Mouse (Mus musculus) neural tube, embryonic 15.5 days (tissue): ENCODE measurements at regions not wholly inside any gene's neighbourhood (a gene's known extent, or its start where the extent isn't known, plus 50 kb on each side); places are given as distances from the start of the nearest gene placed in this dataset.

Experiments
- ATAC-seq: fragments of 200-750 bp; cut with Nextera tagmentation; 2 replicates; pipeline ENCODE4 v1.8.0; 2017; ENCODE audit warnings: mild to moderate bottlenecking, moderate TSS enrichment, moderate library complexity; ENCODE audit not compliant: low FRiP score
- H3K27ac ChIP-seq: fragments of 300-500 bp; sonication (generic); replicated peaks from 2 replicates; pipeline ENCODE4 v1.5.1; 2015; ENCODE audit warnings: mild to moderate bottlenecking, inconsistent platforms
- H3K27me3 ChIP-seq: fragments of 300-500 bp; sonication (generic); replicated peaks from 2 replicates; pipeline ENCODE4 v1.6.1; 2015; ENCODE audit warnings: inconsistent platforms
- H3K36me3 ChIP-seq: fragments of 300-500 bp; sonication (generic); 2 replicates; pipeline ENCODE4 v1.6.1; 2015; ENCODE audit warnings: inconsistent platforms
- H3K4me1 ChIP-seq: fragments of 300-500 bp; sonication (generic); 2 replicates; pipeline ENCODE4 v1.6.1; 2015; ENCODE audit warnings: inconsistent platforms
- H3K4me2 ChIP-seq: fragments of 300-500 bp; sonication (generic); 2 replicates; pipeline ENCODE4 v1.6.1; 2015; ENCODE audit warnings: inconsistent platforms, mild to moderate bottlenecking, moderate library complexity
- H3K4me3 ChIP-seq: fragments of 300-500 bp; sonication (generic); replicated peaks from 2 replicates; pipeline ENCODE4 v1.5.1; 2015; ENCODE audit warnings: mild to moderate bottlenecking, inconsistent platforms
- H3K9ac ChIP-seq: fragments of 300-500 bp; sonication (generic); replicated peaks from 2 replicates; pipeline ENCODE4 v1.6.1; 2015; ENCODE audit warnings: mild to moderate bottlenecking, inconsistent platforms
- H3K9me3 ChIP-seq: fragments of 300-500 bp; sonication (generic); replicated peaks from 2 replicates; pipeline ENCODE4 v1.6.1; 2016; ENCODE audit warnings: inconsistent platforms
- WGBS: fragments of 180-500 bp; shearing (Covaris S2); methylation state at CpG from one replicate; pipeline ENCODE4 v1.1.7; 2015; ENCODE audit warnings: mixed read lengths; 5-methylcytosine and 5-hydroxymethylcytosine counted together

DNA sequence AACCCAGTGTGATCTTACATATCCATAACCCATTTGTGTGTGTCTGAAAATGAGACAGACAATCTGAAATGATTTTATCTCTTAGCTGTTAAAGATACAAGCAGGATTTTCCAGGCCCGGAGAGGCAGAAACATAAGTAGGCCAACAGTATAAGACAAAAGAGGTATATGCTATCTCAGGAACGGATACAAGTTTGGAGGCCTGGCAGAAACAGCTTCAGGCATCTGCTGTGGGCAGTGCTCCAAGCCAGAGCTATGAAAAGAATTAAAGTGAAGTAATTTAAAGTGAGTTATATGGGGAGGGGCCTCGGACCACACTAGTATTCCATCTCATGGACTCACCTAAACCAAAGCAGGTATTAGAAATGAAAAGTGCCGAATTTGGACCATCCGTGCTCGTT, 118.8 kb upstream of the Fn1 start:
- Histone ChIP-seq H3K27me3 (no peaks in the 10 kb centered on the region), H3K9ac (no peak overlapping the region), H3K36me3 (no peaks in the 10 kb centered on the region), H3K27ac (no peak overlapping the region), H3K9me3 (no peaks in the 10 kb centered on the region), H3K4me2 (no peak overlapping the region), H3K4me3 (no peak overlapping the region), H3K4me1 (no peaks in the 10 kb centered on the region)
- ATAC-seq = no peak
- 94% methylated on average over 6 of the region's 6 CpGs for WGBS

DNA sequence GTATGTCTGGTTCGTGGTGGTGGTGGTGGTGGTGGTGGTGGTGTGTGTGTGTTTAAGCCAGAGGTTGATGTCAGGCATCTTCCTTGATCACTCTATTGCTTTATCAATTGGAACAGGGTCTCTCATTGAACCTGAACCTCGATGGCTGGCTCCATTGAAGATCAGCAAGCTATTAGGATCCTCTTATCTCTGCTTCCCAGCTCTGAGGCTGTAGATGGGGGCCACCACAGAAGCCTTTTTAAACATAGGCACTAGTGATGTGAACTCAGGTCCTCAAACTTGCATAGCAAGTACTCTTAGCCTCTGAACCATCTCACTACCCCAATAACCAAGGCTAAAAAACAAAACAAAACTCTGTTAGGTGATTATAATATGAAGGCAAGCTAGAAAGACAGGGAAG, 116.6 kb upstream of the Fn1 start:
- Histone ChIP-seq H3K27me3 (no peaks in the 10 kb centered on the region), H3K4me1 (no peaks in the 10 kb centered on the region), H3K9me3 (no peaks in the 10 kb centered on the region), H3K27ac (no peak overlapping the region), H3K9ac (no peak overlapping the region), H3K4me3 (no peak overlapping the region), H3K4me2 (no peak overlapping the region), H3K36me3 (no peaks in the 10 kb centered on the region)
- no peak for ATAC-seq
- WGBS = 82% methylated on average over 2 of the region's 2 CpGs

DNA sequence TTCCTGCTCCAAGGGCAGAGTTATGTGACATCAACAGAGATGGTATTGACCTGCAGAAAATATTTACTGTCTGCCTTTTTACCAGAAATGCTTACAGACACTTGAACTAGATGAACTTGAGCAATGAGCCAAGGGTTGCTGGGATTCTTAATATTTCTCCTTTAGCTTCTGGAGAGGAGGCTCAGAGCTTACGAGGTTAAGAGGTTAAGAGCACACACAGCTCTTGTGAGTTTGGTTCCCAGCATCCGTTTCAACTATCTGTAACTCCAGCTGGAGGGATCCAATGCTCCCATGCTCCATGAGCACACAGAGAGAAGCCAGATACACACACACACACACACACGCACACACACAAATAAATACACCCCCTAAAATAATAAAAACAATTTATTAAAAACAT, 114.7 kb upstream of the Fn1 start:
- H3K27me3 ChIP-seq = no peaks in the 10 kb centered on the region
- 86% methylated on average over 3 of the region's 3 CpGs for WGBS
- no peak overlapping the region for H3K27ac ChIP-seq
- H3K4me2 ChIP-seq = no peak overlapping the region
- H3K4me3 ChIP-seq = no peak overlapping the region
- no peaks in the 10 kb centered on the region for H3K9me3 ChIP-seq
- no peaks in the 10 kb centered on the region for H3K4me1 ChIP-seq
- no peak for ATAC-seq
- H3K9ac ChIP-seq = no peak overlapping the region
- no peaks in the 10 kb centered on the region for H3K36me3 ChIP-seq

DNA sequence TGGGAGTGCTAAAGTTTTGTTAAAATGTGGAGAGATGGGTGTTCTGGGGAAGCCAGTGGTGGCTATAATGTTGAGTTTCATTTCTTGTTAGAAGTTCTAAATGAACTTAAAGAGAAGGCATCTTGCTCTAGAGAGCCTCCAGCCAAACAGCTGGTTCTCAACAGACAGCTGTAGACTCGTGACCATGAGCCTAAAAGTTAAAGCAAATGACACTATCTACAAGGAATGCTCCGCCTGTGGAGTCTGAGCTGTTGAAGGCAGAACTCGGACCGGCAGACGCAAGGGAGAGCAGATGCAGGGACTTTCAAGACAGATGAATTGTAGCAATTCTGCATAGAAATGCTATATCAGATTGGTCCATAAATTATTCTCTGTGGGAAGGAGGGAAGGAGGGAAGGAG, 114.1 kb upstream of the Fn1 start:
- Histone ChIP-seq H3K9ac (no peak overlapping the region), H3K36me3 (no peaks in the 10 kb centered on the region), H3K27ac (no peak overlapping the region), H3K4me2 (no peak overlapping the region), H3K4me1 (no peaks in the 10 kb centered on the region), H3K27me3 (no peaks in the 10 kb centered on the region), H3K4me3 (no peak overlapping the region), H3K9me3 (no peaks in the 10 kb centered on the region)
- ATAC-seq = no peak
- WGBS = 80% methylated on average over 5 of the region's 5 CpGs

DNA sequence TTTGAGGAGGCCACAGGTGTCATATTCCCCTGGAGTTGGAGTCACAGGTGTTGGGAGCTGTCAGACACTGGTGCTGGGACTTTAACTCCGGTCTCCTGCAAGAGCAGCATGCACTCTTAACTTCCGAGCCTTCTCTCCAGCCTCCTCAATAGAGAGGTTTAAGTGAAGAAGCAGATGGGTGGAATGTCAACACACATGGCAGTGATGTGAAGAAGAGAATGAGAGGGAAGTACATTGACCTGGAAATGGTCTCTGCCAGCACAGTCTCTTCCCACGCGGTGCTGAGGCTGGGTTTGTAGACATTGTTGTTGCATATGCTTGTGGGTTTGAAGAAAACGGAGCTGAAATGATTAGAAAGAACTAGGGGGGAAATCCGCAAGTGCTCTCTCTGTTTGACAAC, 112.0 kb upstream of the Fn1 start:
- H3K4me2 ChIP-seq = no peak overlapping the region
- no peak overlapping the region for H3K27ac ChIP-seq
- H3K9me3 ChIP-seq = no peaks in the 10 kb centered on the region
- H3K36me3 ChIP-seq = no peaks in the 10 kb centered on the region
- no peak overlapping the region for H3K9ac ChIP-seq
- no peaks in the 10 kb centered on the region for H3K27me3 ChIP-seq
- H3K4me1 ChIP-seq = no peaks in the 10 kb centered on the region
- no peak overlapping the region for H3K4me3 ChIP-seq
- WGBS = 86% methylated on average over 6 of the region's 6 CpGs
- ATAC-seq = no peak

DNA sequence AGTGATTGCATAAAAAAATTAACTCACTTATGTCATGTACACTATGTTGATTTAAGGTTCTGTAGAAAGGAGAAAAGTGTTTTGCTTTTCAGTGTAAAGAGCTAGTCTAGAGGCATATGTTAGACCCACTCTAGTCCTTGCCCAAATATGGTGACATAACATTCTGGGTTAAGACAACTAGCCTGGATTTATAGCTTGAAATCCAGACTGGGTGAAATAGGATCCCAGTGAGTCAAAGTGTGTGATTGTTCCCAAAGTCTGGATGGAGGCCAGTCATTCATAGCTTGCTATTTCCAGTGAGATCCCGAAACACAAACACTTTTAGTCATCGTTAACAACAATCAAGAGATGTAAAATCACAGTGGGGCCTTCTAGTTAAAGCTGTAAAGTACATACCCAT, 110.5 kb upstream of the Fn1 start:
- no peak overlapping the region for H3K4me2 ChIP-seq
- H3K27me3 ChIP-seq = no peaks in the 10 kb centered on the region
- H3K4me3 ChIP-seq = no peak overlapping the region
- H3K9me3 ChIP-seq = no peaks in the 10 kb centered on the region
- H3K9ac ChIP-seq = no peak overlapping the region
- ATAC-seq = no peak
- H3K4me1 ChIP-seq = no peaks in the 10 kb centered on the region
- no peaks in the 10 kb centered on the region for H3K36me3 ChIP-seq
- no peak overlapping the region for H3K27ac ChIP-seq
- 41% methylated on average over 2 of the region's 2 CpGs for WGBS

DNA sequence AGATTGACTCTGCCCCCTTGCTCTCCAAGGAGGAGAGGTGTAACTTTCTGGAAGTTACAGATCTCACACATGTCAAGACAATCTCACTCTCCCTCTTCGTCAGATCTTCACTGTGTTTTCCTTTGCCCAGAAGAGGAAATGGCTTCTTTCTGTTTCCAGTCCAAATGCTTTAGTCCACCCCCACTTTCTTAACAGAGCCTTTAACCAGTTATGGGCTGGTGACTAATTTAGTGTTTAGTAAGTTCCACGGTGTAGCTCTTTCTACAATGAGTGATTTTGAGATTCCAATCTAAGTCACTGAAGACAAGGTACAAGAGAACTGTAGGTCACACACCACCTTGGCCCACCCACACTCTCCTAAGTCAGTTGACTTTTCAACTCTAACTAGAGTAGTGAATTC, 107.3 kb upstream of the Fn1 start:
- H3K4me3 ChIP-seq = no peak overlapping the region
- no peak overlapping the region for H3K27ac ChIP-seq
- H3K27me3 ChIP-seq = no peaks in the 10 kb centered on the region
- no peak for ATAC-seq
- 82% methylated on average over 2 of the region's 2 CpGs for WGBS
- no peaks in the 10 kb centered on the region for H3K4me1 ChIP-seq
- no peaks in the 10 kb centered on the region for H3K9me3 ChIP-seq
- no peak overlapping the region for H3K9ac ChIP-seq
- no peaks in the 10 kb centered on the region for H3K36me3 ChIP-seq
- H3K4me2 ChIP-seq = no peak overlapping the region

DNA sequence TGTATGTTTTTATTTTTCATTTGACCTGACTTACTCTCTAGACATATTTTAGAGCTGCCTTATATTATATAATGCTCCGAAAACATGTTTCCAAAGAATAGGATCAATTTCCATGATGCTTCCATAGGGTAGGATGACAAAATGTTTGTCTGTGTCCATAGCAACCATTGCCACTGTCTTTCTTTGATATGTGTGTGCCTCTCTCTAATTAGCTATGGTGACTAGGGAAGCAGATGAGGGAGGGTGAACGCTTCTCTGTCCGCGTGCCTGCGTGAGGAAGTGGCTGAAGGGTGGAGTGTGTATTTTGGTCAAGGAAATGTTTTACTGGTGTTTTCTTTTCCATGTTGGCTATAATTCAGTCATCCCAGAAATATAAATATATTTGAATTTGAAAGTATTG, 104.2 kb upstream of the Fn1 start:
- 62% methylated on average over 5 of the region's 5 CpGs for WGBS

DNA sequence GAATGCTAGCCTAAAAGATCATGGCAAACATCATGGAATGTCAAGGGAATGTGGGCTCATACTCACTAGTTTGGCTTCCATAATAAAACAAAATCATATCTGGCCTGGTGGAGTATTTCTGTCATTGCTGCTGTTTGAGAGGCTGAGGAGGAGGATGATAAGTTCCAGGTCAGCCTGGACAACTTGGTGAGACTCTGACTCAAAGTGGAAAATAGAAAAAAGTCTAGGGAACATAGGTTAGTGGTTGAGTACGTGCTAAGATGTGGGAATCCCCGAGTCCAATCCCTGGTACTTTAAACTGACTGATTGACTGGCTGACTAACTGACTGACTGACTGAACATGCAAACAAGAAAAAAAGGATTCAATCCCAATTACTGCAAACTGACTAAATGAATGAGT, 103.2 kb upstream of the Fn1 start:
- ATAC-seq = no peak
- Histone ChIP-seq H3K36me3 (no peaks in the 10 kb centered on the region), H3K9ac (no peak overlapping the region), H3K27ac (no peak overlapping the region), H3K4me2 (no peak overlapping the region), H3K27me3 (no peaks in the 10 kb centered on the region), H3K4me1 (no peaks in the 10 kb centered on the region), H3K4me3 (no peak overlapping the region), H3K9me3 (no peaks in the 10 kb centered on the region; the same call in 1 of the 2 replicates)
- WGBS = 95% methylated on average over 2 of the region's 2 CpGs

More for the DNA sequence above, 104.2 kb upstream of the Fn1 start:
- no peak for ATAC-seq
- Histone ChIP-seq H3K4me2 (no peak overlapping the region), H3K9ac (no peak overlapping the region), H3K27me3 (no peaks in the 10 kb centered on the region), H3K36me3 (no peaks in the 10 kb centered on the region), H3K27ac (no peak overlapping the region), H3K4me1 (no peaks in the 10 kb centered on the region), H3K9me3 (no peaks in the 10 kb centered on the region; the same call in 1 of the 2 replicates), H3K4me3 (no peak overlapping the region)

GRCm38 (mm10) chr1:71755435-71755834, 102.4 kb upstream of the Fn1 start:
- no peak overlapping the region for H3K27ac ChIP-seq
- no peaks in the 10 kb centered on the region for H3K27me3 ChIP-seq
- H3K4me2 ChIP-seq = no peak overlapping the region
- H3K9me3 ChIP-seq = no peaks in the 10 kb centered on the region; the same call in 1 of the 2 replicates
- no peak overlapping the region for H3K9ac ChIP-seq
- 76% methylated on average over 9 of the region's 9 CpGs for WGBS
- H3K36me3 ChIP-seq = no peaks in the 10 kb centered on the region
- H3K4me3 ChIP-seq = no peak overlapping the region
- ATAC-seq = no peak
- H3K4me1 ChIP-seq = no peaks in the 10 kb centered on the region

DNA sequence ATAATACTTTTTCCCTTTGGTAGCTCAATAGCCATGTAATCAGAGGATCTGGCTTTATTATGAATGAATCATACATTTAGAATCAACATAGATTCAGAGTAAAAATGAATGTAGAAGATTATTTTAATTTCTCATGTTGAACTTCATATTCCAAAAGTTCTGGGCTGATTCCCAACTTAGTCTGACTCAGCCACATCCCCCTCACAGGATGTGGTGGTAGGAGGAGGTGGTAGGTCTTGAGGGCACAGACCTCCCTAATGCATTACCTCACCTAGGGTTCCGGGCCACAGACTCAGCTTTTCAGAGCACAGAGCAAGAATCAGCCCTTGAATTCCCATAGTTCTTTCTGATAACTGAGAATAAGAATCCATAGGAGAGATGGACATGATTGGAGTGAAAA, 99.4 kb upstream of the Fn1 start:
- WGBS = 89% methylated on average over 1 of the region's 1 CpGs
- no peaks in the 10 kb centered on the region; the same call in 1 of the 2 replicates for H3K9me3 ChIP-seq
- no peak overlapping the region for H3K27ac ChIP-seq
- no peak overlapping the region for H3K4me2 ChIP-seq
- no peak for ATAC-seq
- no peaks in the 10 kb centered on the region for H3K27me3 ChIP-seq
- H3K9ac ChIP-seq = no peak overlapping the region
- no peaks in the 10 kb centered on the region for H3K36me3 ChIP-seq
- no peak overlapping the region for H3K4me3 ChIP-seq
- no peaks in the 10 kb centered on the region for H3K4me1 ChIP-seq

DNA sequence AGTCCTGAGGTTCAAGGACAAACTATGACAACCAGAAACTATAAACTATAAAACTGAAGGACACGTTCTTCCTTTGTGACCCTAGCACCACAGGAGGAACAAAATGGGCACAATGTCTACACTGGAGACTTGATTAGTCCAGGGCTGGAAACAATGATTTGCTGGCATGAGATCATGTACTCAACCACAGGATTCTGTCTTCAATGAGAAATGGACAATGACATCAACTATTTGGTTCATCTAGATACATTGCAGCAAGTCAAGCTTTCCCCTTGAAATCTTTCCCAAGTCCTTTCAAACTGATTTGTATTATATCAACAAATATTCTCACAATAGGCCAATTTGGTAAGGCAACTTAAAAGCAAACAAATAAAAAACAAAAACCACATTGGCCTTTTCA, 98.6 kb upstream of the Fn1 start:
- no peaks in the 10 kb centered on the region for H3K36me3 ChIP-seq
- 71% methylated on average over 1 of the region's 1 CpGs for WGBS
- H3K9ac ChIP-seq = no peak overlapping the region
- H3K4me3 ChIP-seq = no peak overlapping the region
- no peaks in the 10 kb centered on the region for H3K4me1 ChIP-seq
- H3K27ac ChIP-seq = no peak overlapping the region
- no peak for ATAC-seq
- no peaks in the 10 kb centered on the region; the same call in 1 of the 2 replicates for H3K9me3 ChIP-seq
- H3K4me2 ChIP-seq = no peak overlapping the region
- H3K27me3 ChIP-seq = no peaks in the 10 kb centered on the region

DNA sequence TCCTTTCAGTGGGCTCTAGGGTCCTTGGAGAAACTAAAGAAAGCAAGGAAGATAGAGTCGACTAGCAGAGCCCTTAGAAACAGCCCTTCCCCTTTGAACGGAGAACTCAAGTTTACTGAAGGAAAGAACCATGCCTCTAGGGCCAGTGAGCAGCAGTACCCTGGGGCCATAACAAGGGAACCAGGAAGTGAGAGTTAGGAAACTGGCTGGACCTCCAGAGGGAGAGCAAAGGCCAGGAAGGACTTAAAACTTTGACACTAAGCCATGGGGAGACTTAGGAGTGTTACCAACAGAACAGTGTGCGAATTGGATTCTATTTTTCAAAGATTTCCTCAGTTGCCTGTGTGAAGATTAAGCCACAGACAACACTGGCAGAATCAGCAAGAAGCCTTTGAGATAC, 82.6 kb upstream of the Fn1 start:
- H3K27ac ChIP-seq = no peak overlapping the region
- H3K27me3 ChIP-seq = no peaks in the 10 kb centered on the region
- no peak overlapping the region for H3K4me2 ChIP-seq
- H3K4me3 ChIP-seq = no peak overlapping the region
- no peaks in the 10 kb centered on the region for H3K4me1 ChIP-seq
- no peak for ATAC-seq
- no peaks in the 10 kb centered on the region for H3K9me3 ChIP-seq
- H3K9ac ChIP-seq = no peak overlapping the region
- 74% methylated on average over 3 of the region's 3 CpGs for WGBS
- no peaks in the 10 kb centered on the region for H3K36me3 ChIP-seq
